Comparison of ENCODE assay signal across 16 mouse cellular contexts in the genomic region with DNA sequence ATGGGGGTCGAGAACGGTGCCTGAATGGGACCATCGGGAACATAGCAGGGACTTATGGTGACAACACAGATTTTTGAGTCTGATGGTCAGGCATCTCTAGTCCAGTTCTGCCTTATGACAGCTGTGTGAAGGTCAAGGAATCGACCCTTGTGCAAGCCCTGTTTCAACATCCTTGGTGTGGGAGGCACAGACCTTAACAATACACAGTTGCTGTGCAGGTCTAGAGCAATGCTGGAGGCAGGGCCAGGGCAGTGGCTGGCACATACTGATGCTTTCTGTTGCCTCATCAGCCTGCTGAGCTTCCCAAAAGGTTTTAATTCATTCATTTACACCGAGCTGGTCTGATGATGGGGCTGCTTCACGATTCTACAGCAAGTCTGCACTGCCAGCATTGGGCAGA. TPM values are rescaled to one million over a fixed set of nuclear protein-coding genes. Genes with fewer than 3 reads are reported as not detected.
DNase-seq lines count a peak whose midpoint lies in the region; ATAC-seq and TF ChIP-seq lines count a peak whose summit lies in the region.
"Had no signal": no experiment of that assay in that cellular context is flagged by ENCODE, and none has a peak within 500 bp of the region (broad histone marks: within the 10 kb centered on the region; RNA-seq: fewer than 3 reads in every experiment).

No protein-coding gene starts in this region.

- WGBS in kidney, adult 2 months = 75% methylated on average over 6 of the region's 6 CpGs
- 89% methylated on average over 6 of the region's 6 CpGs for WGBS in midbrain, embryonic 14.5 days
- WGBS in midbrain, embryonic 16.5 days = 87% methylated on average over 6 of the region's 6 CpGs
- WGBS in small intestine, adult 2 months = 85% methylated on average over 6 of the region's 6 CpGs

- peaks cover 22% of the 10 kb centered on the region for H3K4me1 ChIP-seq in kidney, adult 2 months (ENCODE audit: control insufficient read depth, insufficient read depth, low read length)
- H3K4me1 ChIP-seq in midbrain, embryonic 14.5 days (ENCODE audit: control insufficient read depth, insufficient read depth, low read length) = no peaks in the 10 kb centered on the region
- H3K4me1 ChIP-seq in midbrain, embryonic 16.5 days (ENCODE audit: control insufficient read depth, insufficient read depth, low read length) = peaks cover 2% of the 10 kb centered on the region
- peaks cover 14% of the 10 kb centered on the region; the same call in 1 of the 2 replicates for H3K4me1 ChIP-seq in small intestine, adult 2 months (ENCODE audit: control insufficient read depth, insufficient read depth, insufficient read length, low read length)
- H3K4me1 ChIP-seq: stomach, embryonic 15.5 days had no signal

- no peak overlapping the region for H3K9ac ChIP-seq in midbrain, embryonic 14.5 days (replicated peaks; ENCODE audit: low read length)
- no peak overlapping the region for H3K9ac ChIP-seq in midbrain, embryonic 16.5 days (ENCODE audit: low read depth, low read length)
- H3K9ac ChIP-seq: stomach, embryonic 15.5 days had no signal

- H3K27me3 ChIP-seq in kidney, adult 2 months (replicated peaks; ENCODE audit: control insufficient read depth, insufficient read depth, low read length) = no peaks in the 10 kb centered on the region
- no peaks in the 10 kb centered on the region for H3K27me3 ChIP-seq in midbrain, embryonic 14.5 days (ENCODE audit: control insufficient read depth, insufficient read depth, low read length)
- H3K27me3 ChIP-seq in midbrain, embryonic 16.5 days (ENCODE audit: control insufficient read depth, insufficient read depth, low read depth, low read length) = no peaks in the 10 kb centered on the region
- no peaks in the 10 kb centered on the region for H3K27me3 ChIP-seq in small intestine, adult 2 months (ENCODE audit: control insufficient read depth, insufficient read depth, low read length)
- H3K27me3 ChIP-seq: CH12.LX; stomach, embryonic 15.5 days had no signal

- ATAC-seq in midbrain, embryonic 14.5 days (ENCODE audit: low FRiP score, low TSS enrichment) = no peak
- ATAC-seq in midbrain, embryonic 16.5 days = no peak
- ATAC-seq: activated CD4-positive, CD25-positive, alpha-beta regulatory T cell, adult 4 months; forebrain, embryonic 16.5 days had no signal

- H3K27ac ChIP-seq in kidney, adult 2 months (ENCODE audit: insufficient read depth, low read depth, low read length) = peak overlapping the region; percentile 7
- H3K27ac ChIP-seq in midbrain, embryonic 14.5 days (replicated peaks; ENCODE audit: low read depth, low read length) = 0 out of 2 replicates have a peak overlapping the region, but pooled peaks have one; percentile 13
- no peak overlapping the region for H3K27ac ChIP-seq in midbrain, embryonic 16.5 days (ENCODE audit: low read length)
- peak overlapping the region; percentile 17 for H3K27ac ChIP-seq in small intestine, adult 2 months (ENCODE audit: insufficient read depth, low read depth, low read length)
- H3K27ac ChIP-seq: stomach, embryonic 15.5 days had no signal

- H3K4me3 ChIP-seq in kidney, adult 2 months (ENCODE audit: insufficient read depth, low read depth, low read length) = no peak overlapping the region
- no peak overlapping the region for H3K4me3 ChIP-seq in midbrain, embryonic 14.5 days (replicated peaks; ENCODE audit: low read depth, low read length)
- no peak overlapping the region for H3K4me3 ChIP-seq in midbrain, embryonic 16.5 days (ENCODE audit: low read depth, low read length)
- H3K4me3 ChIP-seq in small intestine, adult 2 months (ENCODE audit: low read depth, low read length) = no peak overlapping the region
- H3K4me3 ChIP-seq: stomach, embryonic 15.5 days had no signal

- H3K9me3 ChIP-seq in midbrain, embryonic 14.5 days (ENCODE audit: control insufficient read depth, low read length) = no peaks in the 10 kb centered on the region
- no peaks in the 10 kb centered on the region for H3K9me3 ChIP-seq in midbrain, embryonic 16.5 days (replicated peaks; ENCODE audit: control insufficient read depth, low read length, poor library complexity, severe bottlenecking)
- H3K9me3 ChIP-seq: stomach, embryonic 15.5 days had no signal

- no peak for TF ChIP-seq CTCF in kidney, adult 2 months (conservative IDR thresholded peaks at IDR 0.05; ENCODE audit: insufficient read depth, insufficient read length, low read depth, low read length)
- no peak for TF ChIP-seq CTCF in small intestine, adult 2 months (IDR thresholded peaks at IDR 0.05; ENCODE audit: extremely low read depth, insufficient read length, insufficient replicate concordance, low read depth, low read length)

- no peak overlapping the region for H3K4me2 ChIP-seq in midbrain, embryonic 14.5 days (ENCODE audit: low read length)
- no peak overlapping the region for H3K4me2 ChIP-seq in midbrain, embryonic 16.5 days (ENCODE audit: low read length)
- H3K4me2 ChIP-seq: heart, embryonic 11.5 days; stomach, embryonic 15.5 days had no signal

- no peak for DNase-seq in kidney, adult 2 months
- no peak for DNase-seq in kidney, postnatal 10 days
- DNase-seq in midbrain, embryonic 14.5 days = no peak
- peak; percentile 70 for DNase-seq in fat pad, adult 2 months (ENCODE audit: extremely low read depth, low read depth, low spot score)
- DNase-seq in c-Kit-positive CD71-positive TER-119-positive erythroid progenitor cells, embryonic 14.5 days (ENCODE audit: low spot score) = no peak
- DNase-seq: gastrocnemius, postnatal 10 days; heart, postnatal 36 days; spleen, adult 18-20 months; thymus, postnatal 36 days had no signal

- no peaks in the 10 kb centered on the region for H3K36me3 ChIP-seq in kidney, adult 2 months (ENCODE audit: control insufficient read depth, insufficient read depth, low read length)
- H3K36me3 ChIP-seq in midbrain, embryonic 14.5 days (ENCODE audit: control insufficient read depth, insufficient read depth, low read length) = no peaks in the 10 kb centered on the region
- no peaks in the 10 kb centered on the region for H3K36me3 ChIP-seq in midbrain, embryonic 16.5 days (ENCODE audit: control insufficient read depth, insufficient read depth, low read length)
- H3K36me3 ChIP-seq in small intestine, adult 2 months (ENCODE audit: control insufficient read depth, insufficient read depth, low read length) = no peaks in the 10 kb centered on the region
- H3K36me3 ChIP-seq: stomach, embryonic 15.5 days had no signal

- TF ChIP-seq POLR2A in kidney, adult 2 months (IDR thresholded peaks at IDR 0.05; ENCODE audit: low read depth, low read length) = no peak
- TF ChIP-seq POLR2A in small intestine, adult 2 months (IDR thresholded peaks at IDR 0.05; ENCODE audit: low read depth, low read length) = no peak

RNA-seq across cellular contexts. Expression of gene Slc22a23, which starts 28.5 kb away (rescaled TPM):
- polyA plus RNA-seq in kidney, adult 2 months (2012; rRNA removed) = 76.1 and 90.7 TPM in 2 replicates
- polyA plus RNA-seq in midbrain, embryonic 14.5 days (2014; fragmentation: Nextera tagmentation; extraction: Ambion mirVana) = 23.4 and 28.0 TPM in 2 replicates
- polyA plus RNA-seq in midbrain, embryonic 16.5 days (2015; fragmentation: Nextera tagmentation; extraction: Ambion mirVana) = 15.2 and 16.2 TPM in 2 replicates
- polyA plus RNA-seq in small intestine, adult 2 months (2012; rRNA removed) = 25.9 and 52.9 TPM in 2 replicates
